Mouse (Mus musculus): ENCODE data around the gene Snw1. TPM values are rescaled to one million over a fixed set of nuclear protein-coding genes. Genes with fewer than 3 reads are reported as not detected.

Gene Snw1
- polyA plus RNA-seq, 1 experiment, result 44.9 TPM

DNA sequence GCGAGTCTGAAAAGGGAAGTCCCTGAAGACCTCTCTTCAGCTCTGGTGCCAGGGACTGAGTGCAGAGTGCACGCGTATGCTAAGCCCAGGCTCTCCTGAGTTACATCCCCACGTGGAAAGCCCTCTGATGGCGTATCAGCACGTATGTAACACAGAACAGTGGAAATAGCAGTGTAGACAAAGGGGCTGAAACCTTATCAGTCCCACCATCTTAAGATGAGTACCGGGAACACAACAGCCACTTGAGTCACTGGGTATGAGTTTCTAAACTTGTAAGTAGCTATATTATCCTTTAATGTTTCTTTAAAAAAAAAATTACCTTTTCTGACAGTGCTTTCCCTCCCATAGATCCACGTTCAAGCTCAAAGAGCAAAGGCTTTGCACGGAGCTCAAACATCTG is 22.6 kb downstream of the Snw1 start:
- Histone ChIP-seq H3K27ac (ENCODE audit: insufficient read depth, low read length) (no peak overlapping the region), H3K4me3 (ENCODE audit: insufficient read depth, low read length) (no peak overlapping the region), H3K4me1 (ENCODE audit: control insufficient read depth, insufficient read depth, low read length) (no peaks in the 10 kb centered on the region)
- TF ChIP-seq CTCF (IDR thresholded peaks at IDR 0.05; ENCODE audit: extremely low read depth, insufficient read depth, low read length) (no peak), POLR2A (IDR thresholded peaks at IDR 0.05; ENCODE audit: extremely low read depth, insufficient read depth, low read length) (no peak)

DNA sequence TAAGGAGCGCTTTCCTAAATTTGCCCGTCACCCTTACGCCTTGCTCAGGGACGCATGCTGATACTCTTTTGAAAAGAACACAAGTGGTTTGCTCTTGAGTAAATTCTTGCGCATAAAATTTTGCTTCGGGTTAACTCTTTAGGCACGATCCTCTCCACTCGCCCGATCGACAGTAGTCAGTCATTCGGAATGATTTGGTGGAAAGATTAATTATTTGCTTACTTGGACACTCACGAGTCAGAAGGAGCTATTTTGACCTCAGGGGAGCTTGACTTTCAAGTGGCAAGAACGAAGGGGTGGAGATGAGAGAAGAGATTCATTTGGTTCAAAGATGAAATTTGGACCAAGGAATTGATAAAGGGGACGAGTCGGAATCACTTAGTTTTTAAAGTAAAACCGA is 27.9 kb downstream of the Snw1 start:
- Histone ChIP-seq H3K4me3 (ENCODE audit: insufficient read depth, low read length) (peak overlapping the region; percentile 91), H3K27ac (ENCODE audit: insufficient read depth, low read length) (no peak overlapping the region), H3K4me1 (ENCODE audit: control insufficient read depth, insufficient read depth, low read length) (peaks cover 1% of the 10 kb centered on the region; the same call in 1 of the 2 replicates)
- no peak for TF ChIP-seq POLR2A (IDR thresholded peaks at IDR 0.05; ENCODE audit: extremely low read depth, insufficient read depth, low read length)
- TF ChIP-seq CTCF (IDR thresholded peaks at IDR 0.05; ENCODE audit: extremely low read depth, insufficient read depth, low read length), result no peak

DNA sequence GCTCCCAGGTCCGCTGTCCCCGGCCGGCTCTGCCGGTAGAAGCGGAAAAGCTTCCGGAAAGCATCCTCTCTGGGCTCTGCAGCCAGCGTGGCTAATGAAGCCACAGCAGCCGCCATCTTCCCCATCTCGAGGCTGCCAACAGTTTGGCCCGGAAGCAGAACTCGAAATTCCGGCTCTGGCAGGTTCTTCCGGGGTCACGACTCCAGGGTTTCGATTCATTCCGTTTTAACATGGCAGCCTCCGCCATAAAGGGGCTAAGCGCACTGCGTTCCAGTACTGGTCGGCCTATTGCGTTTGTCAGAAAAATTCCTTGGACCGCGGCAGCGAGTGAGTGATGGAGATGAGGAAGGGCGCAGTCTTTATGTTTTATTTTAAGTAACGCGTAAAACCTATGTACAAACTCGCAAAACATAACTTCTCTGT is 28.4 kb downstream of the Snw1 start, which contains the start of the genes Slirp and Alkbh1:
Gene Slirp, plus strand, starts transcription at position 197 of the 423 bp plus-strand sequence.
Gene Alkbh1, minus strand, starts transcription at position 318 of the 423 bp plus-strand sequence.
- Histone ChIP-seq H3K4me1 (ENCODE audit: control insufficient read depth, insufficient read depth, low read length) (peaks cover 1% of the 10 kb centered on the region; the same call in 1 of the 2 replicates), H3K27ac (ENCODE audit: insufficient read depth, low read length) (no peak within 1 kb of the TSS), H3K4me3 (ENCODE audit: insufficient read depth, low read length) (peak within 1 kb of the TSS; percentile 91)
- TF ChIP-seq POLR2A (IDR thresholded peaks at IDR 0.05; ENCODE audit: extremely low read depth, insufficient read depth, low read length) (peak; percentile 81), CTCF (IDR thresholded peaks at IDR 0.05; ENCODE audit: extremely low read depth, insufficient read depth, low read length) (no peak)

- H3K27ac ChIP-seq (ENCODE audit: insufficient read depth, low read length), result no peak overlapping the region
- H3K4me3 ChIP-seq (ENCODE audit: insufficient read depth, low read length), result peak overlapping the region; percentile 91
- peaks cover 1% of the 10 kb centered on the region; the same call in 1 of the 2 replicates for H3K4me1 ChIP-seq (ENCODE audit: control insufficient read depth, insufficient read depth, low read length)
- TF ChIP-seq POLR2A (IDR thresholded peaks at IDR 0.05; ENCODE audit: extremely low read depth, insufficient read depth, low read length) (no peak), CTCF (IDR thresholded peaks at IDR 0.05; ENCODE audit: extremely low read depth, insufficient read depth, low read length) (no peak)
Observed at GRCm38 (mm10) chr12:87443115-87443699, 28.9 kb downstream of the Snw1 start.

GRCm38 (mm10) chr12:87442177-87443114 is 29.6 kb downstream of the Snw1 start:
- Histone ChIP-seq H3K27ac (ENCODE audit: insufficient read depth, low read length) (no peak overlapping the region), H3K4me1 (ENCODE audit: control insufficient read depth, insufficient read depth, low read length) (peaks cover 1% of the 10 kb centered on the region; the same call in 1 of the 2 replicates), H3K4me3 (ENCODE audit: insufficient read depth, low read length) (peak overlapping the region; percentile 91)
- no peak for TF ChIP-seq CTCF (IDR thresholded peaks at IDR 0.05; ENCODE audit: extremely low read depth, insufficient read depth, low read length)
- TF ChIP-seq POLR2A (IDR thresholded peaks at IDR 0.05; ENCODE audit: extremely low read depth, insufficient read depth, low read length), result no peak

DNA sequence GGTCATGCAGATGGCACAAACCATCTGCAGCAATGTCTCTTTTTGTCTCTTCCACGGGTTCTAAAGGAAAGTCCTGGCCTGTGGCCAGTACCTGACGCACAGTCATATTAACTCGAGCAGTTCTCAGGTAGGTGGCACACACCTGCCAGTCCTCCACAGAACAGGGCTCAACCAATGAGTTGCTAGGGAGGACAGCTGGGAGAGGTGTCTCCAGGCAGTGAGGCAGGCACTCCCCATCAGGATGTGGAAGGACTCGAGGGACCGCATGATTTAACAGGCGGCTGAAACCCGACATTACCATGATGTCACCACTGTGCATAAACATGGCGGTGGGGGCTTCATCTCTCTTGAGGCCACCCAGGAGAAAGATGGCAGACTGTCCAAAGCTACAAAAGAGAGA is 43.2 kb downstream of the Snw1 start:
- TF ChIP-seq POLR2A (IDR thresholded peaks at IDR 0.05; ENCODE audit: extremely low read depth, insufficient read depth, low read length), result no peak
- no peak for TF ChIP-seq CTCF (IDR thresholded peaks at IDR 0.05; ENCODE audit: extremely low read depth, insufficient read depth, low read length)
- no peak overlapping the region for H3K4me3 ChIP-seq (ENCODE audit: insufficient read depth, low read length)
- H3K27ac ChIP-seq (ENCODE audit: insufficient read depth, low read length), result no peak overlapping the region
- no peaks in the 10 kb centered on the region for H3K4me1 ChIP-seq (ENCODE audit: control insufficient read depth, insufficient read depth, low read length)

- Histone ChIP-seq H3K27ac (ENCODE audit: insufficient read depth, low read length) (no peak overlapping the region), H3K4me1 (ENCODE audit: control insufficient read depth, insufficient read depth, low read length) (no peaks in the 10 kb centered on the region), H3K4me3 (ENCODE audit: insufficient read depth, low read length) (no peak overlapping the region)
- TF ChIP-seq POLR2A (IDR thresholded peaks at IDR 0.05; ENCODE audit: extremely low read depth, insufficient read depth, low read length) (no peak), CTCF (IDR thresholded peaks at IDR 0.05; ENCODE audit: extremely low read depth, insufficient read depth, low read length) (no peak)
Observed at GRCm38 (mm10) chr12:87428295-87428694, 43.8 kb downstream of the Snw1 start.

GRCm38 (mm10) chr12:87426354-87427031 is 45.6 kb downstream of the Snw1 start:
- H3K27ac ChIP-seq (ENCODE audit: insufficient read depth, low read length), result no peak overlapping the region

DNA sequence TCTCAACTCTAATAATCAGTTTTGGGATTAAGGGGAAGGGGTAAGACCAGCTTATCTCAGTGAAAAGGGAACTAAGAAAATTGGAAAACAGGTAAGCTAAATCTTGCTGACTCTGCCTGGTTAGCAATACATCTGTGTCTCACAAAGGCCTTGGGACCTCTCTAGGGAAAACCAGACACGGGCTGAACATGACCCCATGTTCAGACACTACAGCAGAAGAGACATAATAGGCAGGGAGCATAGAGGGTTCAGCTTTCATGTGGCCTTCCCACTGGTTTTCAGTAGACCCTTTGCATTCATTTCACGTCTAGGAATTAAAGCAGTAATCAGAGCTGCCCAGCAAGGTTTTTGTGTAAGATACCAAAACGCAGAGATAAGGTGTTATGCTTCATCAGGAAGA is 47.6 kb downstream of the Snw1 start:
- no peaks in the 10 kb centered on the region for H3K4me1 ChIP-seq (ENCODE audit: control insufficient read depth, insufficient read depth, low read length)
- H3K27ac ChIP-seq (ENCODE audit: insufficient read depth, low read length), result no peak overlapping the region
- no peak overlapping the region for H3K4me3 ChIP-seq (ENCODE audit: insufficient read depth, low read length)
- no peak for TF ChIP-seq POLR2A (IDR thresholded peaks at IDR 0.05; ENCODE audit: extremely low read depth, insufficient read depth, low read length)
- no peak for TF ChIP-seq CTCF (IDR thresholded peaks at IDR 0.05; ENCODE audit: extremely low read depth, insufficient read depth, low read length)

More at GRCm38 (mm10) chr12:87426354-87427031, 45.6 kb downstream of the Snw1 start:
- TF ChIP-seq POLR2A (IDR thresholded peaks at IDR 0.05; ENCODE audit: extremely low read depth, insufficient read depth, low read length), result no peak
- no peak for TF ChIP-seq CTCF (IDR thresholded peaks at IDR 0.05; ENCODE audit: extremely low read depth, insufficient read depth, low read length)
- Histone ChIP-seq H3K4me1 (ENCODE audit: control insufficient read depth, insufficient read depth, low read length) (no peaks in the 10 kb centered on the region), H3K4me3 (ENCODE audit: insufficient read depth, low read length) (no peak overlapping the region)
